Mouse (Mus musculus) MEL (cell line): ENCODE results near the gene Hectd1. TPM values are rescaled to one million over a fixed set of nuclear protein-coding genes. Genes with fewer than 3 reads are reported as not detected.

Experiments used
- DNase-seq: peaks from one replicate; pipeline ENCODE4 v3.0.0; 2011; ENCODE audit warnings: low read depth, low spot score
- H3K27ac ChIP-seq: 2 replicates; pipeline ENCODE4 v1.5.1; 2012; ENCODE audit warnings: low read depth, mild to moderate bottlenecking, control low read depth, low read length, moderate library complexity; ENCODE audit not compliant: control insufficient read depth
- H3K27me3 ChIP-seq, 2 experiments: fragments of 150-350 bp in 1 of 2; sonication (generic) in 1 of 2; 2 replicates each; pipeline ENCODE4 v1.6.1; 2012; ENCODE audit warnings: low read length in 2 of 2, mild to moderate bottlenecking in 2 of 2, improper control_type of control experiment in 1 of 2, moderate library complexity in 1 of 2; ENCODE audit not compliant: insufficient read depth in 2 of 2, control insufficient read depth in 1 of 2
- H3K36me3 ChIP-seq, 2 experiments: 2 replicates each; pipeline ENCODE4 v1.6.1; 2012 to 2014; ENCODE audit warnings: low read length in 2 of 2, improper control_type of control experiment in 1 of 2, inconsistent platforms in 1 of 2, mild to moderate bottlenecking in 1 of 2; ENCODE audit not compliant: insufficient read depth in 2 of 2, control insufficient read depth in 1 of 2
- H3K4me1 ChIP-seq, 2 experiments: fragments of 150-350 bp in 1 of 2; sonication (generic) in 1 of 2; 2 replicates each; pipeline ENCODE4 v1.6.1; 2012; ENCODE audit warnings: low read length in 2 of 2, improper control_type of control experiment in 1 of 2, mild to moderate bottlenecking in 1 of 2; ENCODE audit not compliant: insufficient read depth in 2 of 2, control insufficient read depth in 1 of 2
- H3K4me3 ChIP-seq, 2 experiments: fragments of 150-350 bp in 1 of 2; sonication (generic) in 1 of 2; 2 replicates each; pipeline ENCODE4 v1.5.1; 2012; ENCODE audit warnings: low read depth in 2 of 2, low read length in 2 of 2, mild to moderate bottlenecking in 2 of 2, moderate library complexity in 2 of 2, control low read depth in 1 of 2, improper control_type of control experiment in 1 of 2; ENCODE audit not compliant: control insufficient read depth in 1 of 2, insufficient read depth in 1 of 2
- H3K79me2 ChIP-seq: 2 replicates; pipeline ENCODE4 v1.6.1; 2012; ENCODE audit warnings: mild to moderate bottlenecking, low read length, moderate library complexity; ENCODE audit not compliant: control insufficient read depth, poor library complexity, insufficient read depth
- H3K9ac ChIP-seq: 2 replicates; pipeline ENCODE4 v1.6.1; 2012; ENCODE audit warnings: low read depth, mild to moderate bottlenecking, control low read depth, low read length, moderate library complexity; ENCODE audit not compliant: control insufficient read depth, poor library complexity, severe bottlenecking
- H3K9me3 ChIP-seq: fragments of 150-350 bp; sonication (generic); replicated peaks from 2 replicates; pipeline ENCODE4 v1.6.1; 2012; ENCODE audit warnings: mild to moderate bottlenecking, low read length, improper control_type of control experiment, moderate library complexity; ENCODE audit not compliant: insufficient read depth
- BHLHE40 ChIP-seq: IDR thresholded peaks from 2 replicates; pipeline ENCODE4 v1.6.1; 2012; ENCODE audit warnings: low read depth, mild to moderate bottlenecking, inconsistent platforms, low read length, improper control_type of control experiment, borderline replicate concordance
- CTCF ChIP-seq, 3 experiments: IDR thresholded peaks in 2 of 3; conservative IDR thresholded peaks in 1 of 3; 2 replicates each; pipeline ENCODE4 v1.5.1; 2011 to 2012; ENCODE audit warnings: low read length in 3 of 3, low read depth in 2 of 3, mild to moderate bottlenecking in 2 of 3, improper control_type of control experiment in 1 of 3, inconsistent platforms in 1 of 3, mixed read lengths in 1 of 3, moderate library complexity in 1 of 3; ENCODE audit not compliant: control insufficient read depth in 1 of 3, insufficient read depth in 1 of 3, poor library complexity in 1 of 3, severe bottlenecking in 1 of 3
- E2F4 ChIP-seq: IDR thresholded peaks from 2 replicates; pipeline ENCODE4 v1.6.1; 2011; ENCODE audit warnings: low read depth, low read length, improper control_type of control experiment, borderline replicate concordance
- EP300 ChIP-seq, 2 experiments: IDR thresholded peaks; 2 replicates each; pipeline ENCODE4 v1.6.1; 2011; ENCODE audit warnings: improper control_type of control experiment in 2 of 2, low read length in 2 of 2, low read depth in 1 of 2, mild to moderate bottlenecking in 1 of 2
- ETS1 ChIP-seq: IDR thresholded peaks from 2 replicates; pipeline ENCODE4 v1.6.1; 2012; ENCODE audit warnings: low read depth, mild to moderate bottlenecking, inconsistent platforms, low read length, improper control_type of control experiment, moderate library complexity
- GATA1 ChIP-seq: IDR thresholded peaks from 2 replicates; pipeline ENCODE4 v1.6.1; 2011; ENCODE audit warnings: low read depth, low read length, improper control_type of control experiment
- HCFC1 ChIP-seq: IDR thresholded peaks from 2 replicates; pipeline ENCODE4 v1.6.1; 2012; ENCODE audit warnings: low read depth, mild to moderate bottlenecking, inconsistent platforms, low read length, improper control_type of control experiment, moderate library complexity
- JUND ChIP-seq: IDR thresholded peaks from 2 replicates; pipeline ENCODE4 v1.6.1; 2011; ENCODE audit warnings: low read depth, mild to moderate bottlenecking, improper control_type of control experiment, low read length
- KAT2A ChIP-seq: conservative IDR thresholded peaks from 2 replicates; pipeline ENCODE4 v1.6.1; 2012; ENCODE audit warnings: low read depth, low read length, improper control_type of control experiment, inconsistent platforms
- MAX ChIP-seq: IDR thresholded peaks from 2 replicates; pipeline ENCODE4 v1.6.1; 2011; ENCODE audit warnings: low read length, improper control_type of control experiment
- MAZ ChIP-seq: IDR thresholded peaks from 2 replicates; pipeline ENCODE4 v1.6.1; 2012; ENCODE audit warnings: low read depth, mild to moderate bottlenecking, inconsistent platforms, low read length, improper control_type of control experiment
- MEF2A ChIP-seq: IDR thresholded peaks from 2 replicates; pipeline ENCODE4 v1.6.1; 2014; ENCODE audit warnings: low read depth, mild to moderate bottlenecking, inconsistent platforms, low read length, improper control_type of control experiment; ENCODE audit not compliant: poor library complexity, insufficient replicate concordance, severe bottlenecking; ENCODE audit errors: extremely low read depth
- MXI1 ChIP-seq: IDR thresholded peaks from 2 replicates; pipeline ENCODE4 v1.6.1; 2011; ENCODE audit warnings: mild to moderate bottlenecking, low read depth, low read length, improper control_type of control experiment
- MYB ChIP-seq: IDR thresholded peaks from 2 replicates; pipeline ENCODE4 v1.6.1; 2011; ENCODE audit warnings: mild to moderate bottlenecking, low read depth, low read length, improper control_type of control experiment
- NELFE ChIP-seq: IDR thresholded peaks from 2 replicates; pipeline ENCODE4 v1.6.1; 2011; ENCODE audit warnings: low read depth, low read length, improper control_type of control experiment
- NRF1 ChIP-seq: IDR thresholded peaks from 2 replicates; pipeline ENCODE4 v1.6.1; 2014; ENCODE audit warnings: low read depth, mild to moderate bottlenecking, inconsistent platforms, low read length, improper control_type of control experiment, moderate library complexity; ENCODE audit not compliant: poor library complexity, insufficient read depth, severe bottlenecking
- POLR2A ChIP-seq, 2 experiments: IDR thresholded peaks; 2 replicates each; pipeline ENCODE4 v1.6.1; 2011 to 2012; ENCODE audit warnings: low read length in 2 of 2, mild to moderate bottlenecking in 2 of 2, control low read depth in 1 of 2, improper control_type of control experiment in 1 of 2, low read depth in 1 of 2, moderate library complexity in 1 of 2; ENCODE audit not compliant: control insufficient read depth in 1 of 2, insufficient read depth in 1 of 2, poor library complexity in 1 of 2
- POLR2AphosphoS5 ChIP-seq: IDR thresholded peaks from 2 replicates; pipeline ENCODE4 v1.6.1; 2012; ENCODE audit warnings: low read depth, borderline replicate concordance, mild to moderate bottlenecking, inconsistent platforms, low read length, moderate library complexity, mixed read lengths
- RAD21 ChIP-seq: IDR thresholded peaks from 2 replicates; pipeline ENCODE4 v1.6.1; 2011; ENCODE audit warnings: mild to moderate bottlenecking, low read depth, low read length, improper control_type of control experiment
- RCOR1 ChIP-seq: IDR thresholded peaks from 2 replicates; pipeline ENCODE4 v1.6.1; 2012; ENCODE audit warnings: low read depth, mild to moderate bottlenecking, inconsistent platforms, low read length, improper control_type of control experiment
- SIN3A ChIP-seq: IDR thresholded peaks from 2 replicates; pipeline ENCODE4 v1.6.1; 2012; ENCODE audit warnings: low read length, improper control_type of control experiment, inconsistent platforms
- TAL1 ChIP-seq: IDR thresholded peaks from 2 replicates; pipeline ENCODE4 v1.6.1; 2012; ENCODE audit warnings: mild to moderate bottlenecking, inconsistent platforms, low read length, moderate library complexity, mixed read lengths
- TBP ChIP-seq: IDR thresholded peaks from 2 replicates; pipeline ENCODE4 v1.8.0; 2011; ENCODE audit warnings: low read depth, low read length, improper control_type of control experiment
- TCF12 ChIP-seq: IDR thresholded peaks from 2 replicates; pipeline ENCODE4 v1.6.1; 2014; ENCODE audit warnings: low read depth, mild to moderate bottlenecking, inconsistent platforms, low read length, improper control_type of control experiment, moderate library complexity
- USF1 ChIP-seq: IDR thresholded peaks from 2 replicates; pipeline ENCODE4 v1.6.1; 2014; ENCODE audit warnings: low read depth, mild to moderate bottlenecking, inconsistent platforms, low read length, improper control_type of control experiment, moderate library complexity
- ZMIZ1 ChIP-seq: IDR thresholded peaks from 2 replicates; pipeline ENCODE4 v1.6.1; 2012; ENCODE audit warnings: low read depth, mild to moderate bottlenecking, inconsistent platforms, low read length, improper control_type of control experiment, moderate library complexity
- ZNF384 ChIP-seq: IDR thresholded peaks from 2 replicates; pipeline ENCODE4 v1.6.1; 2012; ENCODE audit warnings: low read depth, mild to moderate bottlenecking, inconsistent platforms, low read length, improper control_type of control experiment
- polyA plus RNA-seq, 2 experiments: library from polyadenylated mRNA; stranded (reverse) in 1 of 2; unstranded in 1 of 2; fragments of >175 nt in 1 of 2; fragments of >200 nt in 1 of 2; gene quantifications; 2 replicates each; pipeline versions ENCODE4 v1.2.1 to v1.2.4; 2012; ENCODE audit warnings: low replicate concordance in 2 of 2, low read depth in 1 of 2; ENCODE audit not compliant: insufficient read length in 2 of 2, insufficient read depth in 1 of 2, missing spikeins in 1 of 2
- total RNA-seq: library from RNA; depleted of rRNA; stranded (reverse); fragments of 300-350 nt; gene quantifications from 2 replicates; pipeline ENCODE4 v1.2.3, GENCODE M21; 2012

Hectd1 gene
- total and polyA plus RNA-seq, 3 experiments, result 55.2 to 248 (median 72.0) TPM

- H3K79me2 ChIP-seq, result no peaks in the 10 kb centered on the region
- H3K4me1 ChIP-seq, result peaks cover 17 to 37% of the 10 kb centered on the region in 2 experiments
- no peak overlapping the region; the same call in 1 of the 2 replicates for H3K9ac ChIP-seq
- H3K36me3 ChIP-seq, result peaks cover 0 to 48% of the 10 kb centered on the region in 2 experiments; a peak in 2 of 4 replicates
- TF ChIP-seq NELFE (peak; percentile 31; the same call in 1 of the 2 replicates), TBP (no peak), POLR2A (IDR thresholded peaks at IDR 0.05; ENCODE audit: control insufficient read depth in 1 of 2, insufficient read depth in 1 of 2, low read depth in 1 of 2, low read length in 2 of 2, poor library complexity in 1 of 2) (no peak), MEF2A (no peak), TCF12 (peak; percentile 15; the same call in 1 of the 2 replicates), SIN3A (0 out of 2 replicates have a peak, but pooled peaks have one; percentile 22), MYB (peak; percentile 40; the same call in 1 of the 2 replicates), MAX (peak; percentile 38; the same call in 1 of the 2 replicates), NRF1 (peak; percentile 61), HCFC1 (peak; percentile 52)
- no peak overlapping the region for H3K4me3 ChIP-seq
- no peaks in the 10 kb centered on the region for H3K9me3 ChIP-seq
- H3K27me3 ChIP-seq, result no peaks in the 10 kb centered on the region
- H3K27ac ChIP-seq, result peak overlapping the region; percentile 73
- DNase-seq, result peak; percentile 59
Measured at GRCm38 (mm10) chr12:51858134-51859028, 29.0 kb upstream of the Hectd1 start.

- Histone ChIP-seq H3K79me2 (no peaks in the 10 kb centered on the region), H3K27ac (peak overlapping the region; percentile 99), H3K9me3 (no peaks in the 10 kb centered on the region), H3K4me1 (peaks cover 23 to 45% of the 10 kb centered on the region in 2 experiments), H3K27me3 (no peaks in the 10 kb centered on the region), H3K4me3 (peak overlapping the region; percentile 18 to 36; a peak in 3 of 4 replicates), H3K36me3 (peaks cover 0 to 56% of the 10 kb centered on the region in 2 experiments; a peak in 2 of 4 replicates), H3K9ac (peak overlapping the region; percentile 61)
- peak; percentile 91 for DNase-seq
- peak; percentile 98 to 99 for TF ChIP-seq EP300 (IDR thresholded peaks at IDR 0.05; ENCODE audit: low read depth in 1 of 2, low read length in 2 of 2)
- no peak for TF ChIP-seq KAT2A
- peak; percentile 76; the same call in 1 of the 2 replicates for TF ChIP-seq MEF2A
- TF ChIP-seq USF1, result no peak
- TF ChIP-seq POLR2AphosphoS5, result no peak
- peak; percentile 54 for TF ChIP-seq TAL1
- TF ChIP-seq ZMIZ1, result peak; percentile 47; the same call in 1 of the 2 replicates
- TF ChIP-seq MXI1, result peak; percentile 70
- TF ChIP-seq RAD21, result no peak
- TF ChIP-seq BHLHE40, result peak; percentile 27; the same call in 1 of the 2 replicates
- TF ChIP-seq MAX, result peak; percentile 69; the same call in 1 of the 2 replicates
- peak; percentile 95 for TF ChIP-seq RCOR1
- TF ChIP-seq ZNF384, result no peak
- peak; percentile 96 for TF ChIP-seq ETS1
- peak; percentile 81 for TF ChIP-seq TBP
- TF ChIP-seq MAZ, result 0 out of 2 replicates have a peak, but pooled peaks have one; percentile 28
- no peak for TF ChIP-seq HCFC1
- peak; percentile 99 for TF ChIP-seq GATA1
- TF ChIP-seq JUND, result no peak; the same call in 1 of the 2 replicates
- peak; percentile 95 for TF ChIP-seq SIN3A
- no peak for TF ChIP-seq CTCF (IDR thresholded peaks at IDR 0.05 in 2 of 3, conservative IDR thresholded peaks at IDR 0.05 in 1 of 3; ENCODE audit: control insufficient read depth in 1 of 3, insufficient read depth in 1 of 3, low read depth in 2 of 3, low read length in 3 of 3, poor library complexity in 1 of 3, severe bottlenecking in 1 of 3)
- TF ChIP-seq E2F4, result no peak
Measured at GRCm38 (mm10) chr12:51856768-51857295, 27.5 kb upstream of the Hectd1 start.
